Mouse (Mus musculus): ENCODE data around the gene Olfml1. TPM values are rescaled to one million over a fixed set of nuclear protein-coding genes. Genes with fewer than 3 reads are reported as not detected.

The Olfml1 gene
- polyA plus RNA-seq, 1 experiment from 2014 or later = 21.5 TPM

- H3K4me2 ChIP-seq (ENCODE audit: low read depth, low read length) = no peak overlapping the region
- DNase-seq (ENCODE audit: low spot score) (no peak), ATAC-seq (replicated peaks; ENCODE audit: insufficient number of reproducible peaks, low FRiP score, low TSS enrichment, low read depth) (no peak)
- no peak overlapping the region for H3K27ac ChIP-seq (replicated peaks; ENCODE audit: low read depth, low read length)
- H3K4me1 ChIP-seq (ENCODE audit: control insufficient read depth, insufficient read depth, low read length) = no peaks in the 10 kb centered on the region
- H3K9me3 ChIP-seq (replicated peaks; ENCODE audit: control insufficient read depth, low read length) = no peaks in the 10 kb centered on the region
- no peaks in the 10 kb centered on the region for H3K27me3 ChIP-seq (ENCODE audit: control insufficient read depth, insufficient read depth, low read length)
- no peak overlapping the region for H3K9ac ChIP-seq (replicated peaks; ENCODE audit: low read length)
- no peaks in the 10 kb centered on the region for H3K36me3 ChIP-seq (replicated peaks; ENCODE audit: control insufficient read depth, insufficient read depth, low read depth, low read length)
- 66% methylated on average over 4 of the region's 4 CpGs for WGBS
- no peak overlapping the region for H3K4me3 ChIP-seq (ENCODE audit: low read depth, low read length)
These were observed 27.2 kb upstream of the Olfml1 start for GRCm38 (mm10) chr7:107540034-107540433.

- Histone ChIP-seq H3K4me1 (ENCODE audit: control insufficient read depth, insufficient read depth, low read length) (no peaks in the 10 kb centered on the region), H3K27ac (replicated peaks; ENCODE audit: low read depth, low read length) (no peak overlapping the region), H3K9me3 (replicated peaks; ENCODE audit: control insufficient read depth, low read length) (no peaks in the 10 kb centered on the region), H3K4me3 (ENCODE audit: low read depth, low read length) (no peak overlapping the region), H3K9ac (replicated peaks; ENCODE audit: low read length) (no peak overlapping the region), H3K4me2 (ENCODE audit: low read depth, low read length) (no peak overlapping the region), H3K36me3 (replicated peaks; ENCODE audit: control insufficient read depth, insufficient read depth, low read depth, low read length) (no peaks in the 10 kb centered on the region), H3K27me3 (ENCODE audit: control insufficient read depth, insufficient read depth, low read length) (no peaks in the 10 kb centered on the region)
- ATAC-seq (replicated peaks; ENCODE audit: insufficient number of reproducible peaks, low FRiP score, low TSS enrichment, low read depth) (no peak), DNase-seq (ENCODE audit: low spot score) (no peak)
- 74% methylated on average over 1 of the region's 1 CpGs for WGBS
These were observed 22.2 kb upstream of the Olfml1 start for GRCm38 (mm10) chr7:107545011-107545410.

DNA sequence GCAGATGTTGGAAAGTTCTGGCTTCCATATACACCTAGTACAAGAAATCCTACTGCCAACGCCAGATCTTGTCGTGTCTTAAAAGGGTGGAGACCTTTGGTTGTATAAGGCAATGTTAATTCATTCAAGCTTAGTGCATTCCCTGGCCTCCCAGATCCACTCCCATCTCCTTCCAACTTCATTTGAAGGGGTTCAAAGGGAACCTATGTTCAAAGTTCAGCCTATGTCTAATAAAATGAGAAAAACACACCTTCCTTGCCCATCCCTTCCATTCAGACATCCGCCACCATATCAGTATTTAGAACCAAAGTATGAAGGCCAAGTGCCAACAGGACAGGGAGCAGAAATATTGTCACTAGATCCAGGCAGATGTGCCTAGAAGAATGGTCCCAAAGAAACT lies 19.4 kb upstream of the Olfml1 start:
- H3K36me3 ChIP-seq (replicated peaks; ENCODE audit: control insufficient read depth, insufficient read depth, low read depth, low read length) = no peaks in the 10 kb centered on the region
- H3K4me3 ChIP-seq (ENCODE audit: low read depth, low read length) = no peak overlapping the region
- H3K4me1 ChIP-seq (ENCODE audit: control insufficient read depth, insufficient read depth, low read length) = no peaks in the 10 kb centered on the region
- no peak overlapping the region for H3K9ac ChIP-seq (replicated peaks; ENCODE audit: low read length)
- no peak for ATAC-seq (replicated peaks; ENCODE audit: insufficient number of reproducible peaks, low FRiP score, low TSS enrichment, low read depth)
- no peaks in the 10 kb centered on the region for H3K9me3 ChIP-seq (replicated peaks; ENCODE audit: control insufficient read depth, low read length)
- no peak overlapping the region for H3K4me2 ChIP-seq (ENCODE audit: low read depth, low read length)
- H3K27me3 ChIP-seq (ENCODE audit: control insufficient read depth, insufficient read depth, low read length) = no peaks in the 10 kb centered on the region
- H3K27ac ChIP-seq (replicated peaks; ENCODE audit: low read depth, low read length) = no peak overlapping the region
- DNase-seq (ENCODE audit: low spot score) = no peak
- 92% methylated on average over 3 of the region's 3 CpGs for WGBS

- Histone ChIP-seq H3K27ac (replicated peaks; ENCODE audit: low read depth, low read length) (no peak overlapping the region), H3K4me3 (ENCODE audit: low read depth, low read length) (no peak overlapping the region), H3K9me3 (replicated peaks; ENCODE audit: control insufficient read depth, low read length) (no peaks in the 10 kb centered on the region), H3K27me3 (ENCODE audit: control insufficient read depth, insufficient read depth, low read length) (no peaks in the 10 kb centered on the region), H3K4me2 (ENCODE audit: low read depth, low read length) (no peak overlapping the region), H3K36me3 (replicated peaks; ENCODE audit: control insufficient read depth, insufficient read depth, low read depth, low read length) (no peaks in the 10 kb centered on the region), H3K4me1 (ENCODE audit: control insufficient read depth, insufficient read depth, low read length) (no peaks in the 10 kb centered on the region), H3K9ac (replicated peaks; ENCODE audit: low read length) (no peak overlapping the region)
- ATAC-seq (replicated peaks; ENCODE audit: insufficient number of reproducible peaks, low FRiP score, low TSS enrichment, low read depth) = no peak
- WGBS = 80% methylated on average over 1 of the region's 1 CpGs
- DNase-seq (ENCODE audit: low spot score) = no peak
These were observed 13.8 kb upstream of the Olfml1 start for GRCm38 (mm10) chr7:107553461-107553860.

DNA sequence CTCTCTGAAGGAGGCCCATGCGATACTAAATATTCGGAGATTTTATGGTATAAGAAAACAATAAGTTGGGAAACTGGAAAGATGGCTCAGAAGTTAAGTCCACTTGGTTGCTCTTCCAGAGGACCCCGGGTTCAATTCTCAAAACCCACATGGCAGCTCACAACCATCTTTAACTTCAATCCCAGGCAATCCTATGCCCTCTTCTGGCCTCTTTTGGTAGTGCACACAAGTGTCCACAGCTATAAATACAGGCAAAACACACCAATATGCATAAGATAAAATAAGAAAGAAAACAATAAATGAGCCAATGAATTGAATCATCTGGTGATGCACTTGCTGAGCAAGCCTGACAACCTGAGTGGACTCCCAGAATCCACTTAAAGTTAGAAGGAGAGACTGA lies 11.3 kb upstream of the Olfml1 start:
- Histone ChIP-seq H3K27me3 (ENCODE audit: control insufficient read depth, insufficient read depth, low read length) (no peaks in the 10 kb centered on the region), H3K27ac (replicated peaks; ENCODE audit: low read depth, low read length) (no peak overlapping the region), H3K36me3 (replicated peaks; ENCODE audit: control insufficient read depth, insufficient read depth, low read depth, low read length) (no peaks in the 10 kb centered on the region), H3K4me1 (ENCODE audit: control insufficient read depth, insufficient read depth, low read length) (no peaks in the 10 kb centered on the region), H3K4me2 (ENCODE audit: low read depth, low read length) (no peak overlapping the region), H3K4me3 (ENCODE audit: low read depth, low read length) (no peak overlapping the region), H3K9me3 (replicated peaks; ENCODE audit: control insufficient read depth, low read length) (no peaks in the 10 kb centered on the region), H3K9ac (replicated peaks; ENCODE audit: low read length) (no peak overlapping the region)
- ATAC-seq (replicated peaks; ENCODE audit: insufficient number of reproducible peaks, low FRiP score, low TSS enrichment, low read depth) (no peak), DNase-seq (ENCODE audit: low spot score) (peak; percentile 28)
- 85% methylated on average over 3 of the region's 3 CpGs for WGBS

DNA sequence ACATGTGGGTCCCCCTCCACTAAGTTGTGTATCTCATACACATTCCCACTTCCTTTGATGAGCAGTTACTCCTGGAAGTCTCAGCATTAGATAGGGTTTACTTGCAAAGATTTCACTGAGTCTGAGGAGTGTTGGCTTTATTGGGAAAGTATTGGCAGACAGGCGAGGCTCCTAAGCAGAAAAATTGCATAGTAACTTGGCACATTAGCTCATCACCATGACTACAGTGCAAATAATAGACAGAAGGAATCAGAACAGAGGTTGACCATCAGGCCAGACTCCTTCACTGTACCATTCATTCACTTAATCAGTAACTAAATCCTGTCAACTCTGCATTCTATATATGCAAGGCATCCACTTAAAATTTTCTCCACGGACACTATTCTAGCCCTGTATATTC lies 6.6 kb upstream of the Olfml1 start:
- H3K27me3 ChIP-seq (ENCODE audit: control insufficient read depth, insufficient read depth, low read length) = no peaks in the 10 kb centered on the region
- H3K27ac ChIP-seq (replicated peaks; ENCODE audit: low read depth, low read length) = no peak overlapping the region
- no peak overlapping the region for H3K4me2 ChIP-seq (ENCODE audit: low read depth, low read length)
- no peak for ATAC-seq (replicated peaks; ENCODE audit: insufficient number of reproducible peaks, low FRiP score, low TSS enrichment, low read depth)
- WGBS = 85% methylated on average over 2 of the region's 2 CpGs
- no peak overlapping the region for H3K4me3 ChIP-seq (ENCODE audit: low read depth, low read length)
- no peaks in the 10 kb centered on the region for H3K36me3 ChIP-seq (replicated peaks; ENCODE audit: control insufficient read depth, insufficient read depth, low read depth, low read length)
- H3K4me1 ChIP-seq (ENCODE audit: control insufficient read depth, insufficient read depth, low read length) = no peaks in the 10 kb centered on the region
- no peak for DNase-seq (ENCODE audit: low spot score)
- no peaks in the 10 kb centered on the region for H3K9me3 ChIP-seq (replicated peaks; ENCODE audit: control insufficient read depth, low read length)
- H3K9ac ChIP-seq (replicated peaks; ENCODE audit: low read length) = no peak overlapping the region

DNA sequence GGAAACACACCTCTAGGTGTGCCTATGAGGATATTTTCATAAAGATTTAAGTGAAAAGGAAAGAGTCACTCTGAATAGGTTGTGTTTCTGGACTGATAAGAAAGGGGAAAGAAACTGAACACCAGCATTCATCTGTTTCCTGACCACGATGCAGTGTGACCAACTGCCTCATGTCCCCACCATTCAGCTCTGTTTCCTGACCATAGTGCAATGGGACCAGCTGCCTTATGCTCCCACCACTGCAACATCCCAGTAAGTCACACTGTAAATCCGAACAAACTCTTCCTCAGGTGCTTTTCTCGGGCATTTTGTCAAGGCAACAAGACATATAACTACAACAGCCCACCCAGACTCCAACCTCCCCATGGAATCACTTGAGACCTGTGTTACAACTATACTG lies 5.7 kb upstream of the Olfml1 start:
- ATAC-seq (replicated peaks; ENCODE audit: insufficient number of reproducible peaks, low FRiP score, low TSS enrichment, low read depth) (no peak), DNase-seq (ENCODE audit: low spot score) (no peak)
- H3K9me3 ChIP-seq (replicated peaks; ENCODE audit: control insufficient read depth, low read length) = no peaks in the 10 kb centered on the region
- no peaks in the 10 kb centered on the region for H3K36me3 ChIP-seq (replicated peaks; ENCODE audit: control insufficient read depth, insufficient read depth, low read depth, low read length)
- no peaks in the 10 kb centered on the region for H3K27me3 ChIP-seq (ENCODE audit: control insufficient read depth, insufficient read depth, low read length)
- H3K4me1 ChIP-seq (ENCODE audit: control insufficient read depth, insufficient read depth, low read length) = no peaks in the 10 kb centered on the region
- no peak overlapping the region for H3K4me2 ChIP-seq (ENCODE audit: low read depth, low read length)
- H3K4me3 ChIP-seq (ENCODE audit: low read depth, low read length) = no peak overlapping the region
- no peak overlapping the region for H3K9ac ChIP-seq (replicated peaks; ENCODE audit: low read length)
- 87% methylated on average over 3 of the region's 3 CpGs for WGBS
- H3K27ac ChIP-seq (replicated peaks; ENCODE audit: low read depth, low read length) = no peak overlapping the region

DNA sequence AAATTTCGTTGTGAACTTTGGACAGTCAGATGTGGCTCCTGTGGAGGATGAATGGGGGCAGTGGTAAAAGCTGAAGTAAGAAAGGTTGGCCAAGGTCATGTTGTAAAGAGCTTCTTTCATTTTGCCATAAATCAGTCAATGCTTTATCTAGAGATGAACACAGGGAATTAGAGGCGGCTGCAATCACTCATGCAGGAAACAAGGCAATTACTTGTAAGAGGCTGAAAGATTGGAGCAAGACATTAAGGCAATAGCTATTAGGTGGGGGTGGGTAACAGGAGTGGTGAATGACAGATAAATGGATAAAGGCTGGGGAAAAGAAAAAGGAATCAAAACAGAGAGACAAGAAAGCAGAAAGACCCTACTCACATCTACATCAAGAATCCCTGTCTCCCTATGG lies 3.5 kb upstream of the Olfml1 start:
- no peak for ATAC-seq (replicated peaks; ENCODE audit: insufficient number of reproducible peaks, low FRiP score, low TSS enrichment, low read depth)
- Histone ChIP-seq H3K9ac (replicated peaks; ENCODE audit: low read length) (no peak overlapping the region), H3K4me3 (ENCODE audit: low read depth, low read length) (no peak overlapping the region), H3K36me3 (replicated peaks; ENCODE audit: control insufficient read depth, insufficient read depth, low read depth, low read length) (no peaks in the 10 kb centered on the region), H3K4me1 (ENCODE audit: control insufficient read depth, insufficient read depth, low read length) (no peaks in the 10 kb centered on the region), H3K4me2 (ENCODE audit: low read depth, low read length) (no peak overlapping the region), H3K9me3 (replicated peaks; ENCODE audit: control insufficient read depth, low read length) (no peaks in the 10 kb centered on the region), H3K27me3 (ENCODE audit: control insufficient read depth, insufficient read depth, low read length) (no peaks in the 10 kb centered on the region), H3K27ac (replicated peaks; ENCODE audit: low read depth, low read length) (no peak overlapping the region)
- no peak for DNase-seq (ENCODE audit: low spot score)
- 38% methylated on average over 2 of the region's 2 CpGs for WGBS
